Mouse (Mus musculus) frontal cortex, postnatal 25 days (tissue): ENCODE measurements around the gene Fez2.

Experiments used
- DNase-seq, 2 experiments: peaks; one replicate each; pipeline ENCODE4 v3.0.0; 2022; ENCODE audit warnings: low spot score in 2 of 2

Gene Fez2

DNA sequence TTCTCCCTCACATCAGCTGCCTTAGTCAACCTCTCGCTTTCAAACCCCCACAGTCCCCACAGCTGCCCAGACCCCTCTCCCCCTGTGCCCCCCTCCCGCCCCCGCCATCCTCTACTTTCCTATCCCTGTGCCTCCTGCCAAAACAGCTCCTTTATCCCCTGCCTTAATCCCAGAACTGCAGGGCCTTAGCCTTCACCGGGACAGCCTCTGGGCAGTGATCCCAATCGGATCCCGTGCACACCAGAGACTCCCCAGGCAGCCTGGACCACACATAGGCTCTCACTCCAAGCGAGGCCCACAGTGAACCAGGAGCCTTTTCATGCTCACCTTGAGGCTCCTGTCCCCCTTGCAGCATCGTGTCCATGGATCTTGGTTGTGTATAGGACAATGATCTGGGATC is 49.5 kb downstream of the Fez2 start:
- DNase-seq, result no peak

DNA sequence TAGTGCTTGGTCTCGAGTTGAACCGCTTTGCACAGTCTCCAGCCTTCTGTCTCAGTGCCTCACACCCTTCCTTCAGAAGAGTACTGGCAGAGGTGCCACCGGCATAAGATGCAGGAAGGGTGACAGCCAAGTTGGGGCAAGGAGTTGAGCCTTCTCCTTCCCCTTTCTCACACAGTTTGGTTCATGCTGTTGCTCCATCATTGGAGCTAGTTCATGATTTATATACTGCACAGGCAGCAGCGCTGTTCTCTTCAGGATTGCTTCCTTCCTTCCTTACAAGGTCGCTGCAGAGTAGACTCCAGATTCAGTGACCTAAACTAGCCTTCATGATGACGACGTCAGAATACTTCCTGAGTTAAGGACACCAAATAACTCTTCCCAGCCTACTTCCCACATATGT is 51.9 kb downstream of the Fez2 start:
- DNase-seq, result no peak

DNA sequence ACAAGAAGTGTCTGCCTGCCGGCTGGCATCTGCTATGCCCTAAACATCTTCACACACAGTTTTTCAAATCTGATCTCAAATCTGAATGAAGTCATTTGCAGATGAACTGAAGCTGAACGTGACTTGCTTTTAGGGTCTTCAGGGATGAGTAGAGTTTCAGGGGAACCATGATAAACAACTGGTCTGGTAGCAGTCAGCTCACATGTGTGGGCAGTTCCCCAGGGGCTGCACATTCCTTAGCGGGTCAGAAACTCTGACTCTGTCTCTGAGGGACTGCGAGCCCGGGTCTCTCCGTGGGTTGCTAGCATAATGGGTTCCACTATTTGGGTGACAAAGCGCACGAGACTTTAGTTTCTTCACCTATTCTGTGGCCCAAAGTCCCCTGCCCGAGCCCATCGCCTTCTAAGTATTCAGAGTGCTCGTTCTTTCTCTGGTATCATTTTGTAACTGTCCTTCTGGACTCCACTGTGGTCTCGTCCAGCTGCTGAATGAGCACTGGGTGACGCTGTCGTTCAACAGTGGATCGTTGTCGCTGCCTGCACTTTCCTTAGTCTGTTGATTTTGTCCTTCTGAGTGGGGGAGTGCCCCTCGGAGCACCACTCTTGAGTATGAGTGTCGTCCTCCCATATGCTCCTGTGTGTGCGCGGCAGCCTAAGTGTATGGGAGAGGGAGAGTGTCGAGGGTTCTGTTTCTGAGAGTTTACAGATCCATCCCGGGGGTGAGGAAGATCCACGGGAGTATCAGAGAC is 53.2 kb downstream of the Fez2 start:
- no peak for DNase-seq

DNA sequence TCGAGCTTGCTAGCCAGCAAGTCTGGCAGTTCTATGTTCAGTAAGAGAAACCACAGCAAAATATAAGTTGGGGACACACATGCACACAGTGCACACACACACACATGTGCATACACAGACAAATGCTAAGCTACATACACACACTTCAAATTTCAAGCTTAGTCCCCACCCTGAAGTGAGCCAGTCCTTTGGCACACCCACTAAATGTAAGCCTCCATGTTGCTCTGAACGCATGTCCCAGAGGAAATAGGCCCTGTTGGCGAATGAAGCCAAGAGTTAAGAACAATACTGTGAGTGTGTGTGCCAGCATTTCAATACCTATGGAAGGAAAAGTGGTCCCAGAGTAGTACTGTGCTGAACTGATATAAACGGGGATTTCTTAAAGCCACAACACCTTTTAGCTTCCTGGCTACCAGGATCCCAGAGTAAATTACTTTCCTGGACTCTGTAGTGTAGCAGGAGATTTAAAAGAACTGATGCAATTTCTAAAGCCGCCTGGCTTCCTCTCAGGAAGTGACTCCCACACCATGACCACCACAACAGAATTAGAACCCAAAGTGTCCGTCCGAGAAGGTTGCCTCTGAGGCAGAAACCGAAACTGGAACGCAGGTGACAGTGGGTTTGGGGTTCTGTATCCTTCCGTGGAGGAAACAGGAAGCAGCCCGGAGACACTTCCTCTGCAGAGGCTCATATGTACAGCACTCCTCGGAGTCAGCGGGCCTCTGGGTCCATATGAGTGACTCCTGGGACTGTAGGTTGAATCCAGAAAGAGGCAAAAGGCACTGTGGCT is 55.8 kb downstream of the Fez2 start:
- DNase-seq, result no peak

DNA sequence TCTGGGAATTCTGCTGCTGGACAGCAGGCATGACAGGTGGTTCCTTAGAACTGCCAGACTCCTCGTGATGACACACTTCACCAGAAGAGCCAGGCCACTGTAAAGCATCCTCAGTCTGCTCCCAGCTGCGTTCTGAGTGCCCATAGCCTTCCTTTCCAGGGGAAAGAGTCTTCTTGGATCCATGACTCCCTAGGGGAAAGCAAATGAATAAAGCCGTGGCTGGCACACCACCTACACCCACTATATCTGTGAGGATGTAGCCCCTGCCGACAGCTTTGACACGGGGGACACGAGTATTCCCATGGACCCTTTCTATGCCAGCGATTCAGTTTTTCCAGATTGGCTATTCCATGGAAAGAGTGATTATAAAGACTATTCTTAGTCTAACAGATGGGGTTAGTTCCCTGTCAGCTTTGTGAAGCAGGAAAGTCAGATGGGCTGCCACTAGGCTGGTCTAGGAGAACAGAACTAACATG is 59.7 kb downstream of the Fez2 start:
- no peak for DNase-seq

DNA sequence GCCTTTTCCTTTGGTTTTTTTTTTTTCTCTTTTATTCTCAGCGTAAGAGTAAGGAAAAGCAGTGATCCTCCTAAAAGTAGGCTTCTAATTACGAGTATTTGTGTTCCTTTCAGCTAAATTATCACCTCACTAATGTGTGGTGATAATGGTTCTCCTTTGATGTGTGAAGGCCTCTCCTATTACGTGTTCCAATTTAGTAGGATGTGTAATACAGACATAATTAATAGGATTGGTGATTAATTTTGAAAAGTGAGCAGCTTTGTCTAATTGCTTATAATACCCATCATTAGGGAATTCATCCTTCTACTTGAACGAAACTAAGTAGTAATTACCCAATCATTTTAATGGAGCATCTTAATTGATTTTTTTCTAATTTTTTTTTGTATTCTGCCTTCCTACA is 60.2 kb downstream of the Fez2 start:
- no peak for DNase-seq

DNA sequence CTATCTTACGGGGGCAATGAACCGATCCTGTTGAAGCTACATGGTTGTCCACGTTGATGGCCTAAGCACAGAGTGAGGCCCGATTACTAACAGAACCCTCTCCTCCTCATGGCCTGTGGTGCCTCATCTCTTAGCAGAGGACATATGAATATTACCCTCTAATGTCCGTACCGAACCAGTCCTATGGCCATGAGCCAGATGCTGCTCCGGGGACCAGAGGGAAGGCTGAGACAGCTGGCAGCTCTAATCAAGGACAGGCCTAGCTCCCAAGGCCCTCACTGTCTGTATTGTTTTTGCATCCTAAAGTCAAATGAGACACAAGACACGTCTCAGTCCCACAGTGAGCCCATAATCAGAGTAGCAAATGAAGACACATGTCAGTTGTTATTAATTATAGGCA is 62.3 kb downstream of the Fez2 start:
- DNase-seq, result no peak

DNA sequence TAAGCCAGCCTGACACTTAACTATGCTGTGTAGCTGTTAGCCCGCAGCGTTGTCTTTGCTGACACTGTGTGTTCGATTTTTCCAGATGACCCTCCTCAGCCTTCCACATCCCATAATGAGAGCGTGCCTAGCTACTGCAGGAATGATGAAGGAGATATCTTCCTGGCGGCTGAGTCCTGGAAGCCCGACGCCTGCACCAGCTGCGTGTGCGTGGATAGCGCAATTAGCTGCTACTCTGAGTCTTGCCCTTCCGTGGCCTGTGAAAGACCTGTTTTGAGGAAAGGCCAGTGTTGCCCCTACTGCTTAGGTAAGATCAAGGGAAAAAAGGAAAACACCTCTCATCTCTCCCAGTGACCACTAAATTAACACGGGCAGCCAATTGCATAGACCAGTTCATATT is 63.1 kb downstream of the Fez2 start:
- DNase-seq, result no peak

DNA sequence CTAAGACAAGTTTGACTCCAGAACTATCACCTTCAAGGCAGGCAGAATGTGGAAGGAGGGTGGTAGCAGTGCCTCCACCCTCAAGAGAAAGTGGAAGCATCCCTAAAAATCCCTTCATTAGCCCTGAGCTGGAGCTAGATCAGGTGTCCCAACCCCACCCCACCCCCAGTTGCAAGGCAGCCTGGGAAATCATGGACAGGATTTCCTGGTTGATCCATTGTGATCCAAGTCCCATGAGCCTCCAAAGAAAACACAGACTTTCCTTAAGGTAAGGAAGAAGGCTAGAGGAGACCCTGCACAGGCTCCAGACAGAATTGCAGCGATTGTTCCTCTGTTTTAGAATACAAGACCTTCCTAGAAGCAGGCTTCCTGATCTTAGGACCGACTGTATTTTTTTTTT is 63.5 kb downstream of the Fez2 start:
- DNase-seq, result no peak

DNA sequence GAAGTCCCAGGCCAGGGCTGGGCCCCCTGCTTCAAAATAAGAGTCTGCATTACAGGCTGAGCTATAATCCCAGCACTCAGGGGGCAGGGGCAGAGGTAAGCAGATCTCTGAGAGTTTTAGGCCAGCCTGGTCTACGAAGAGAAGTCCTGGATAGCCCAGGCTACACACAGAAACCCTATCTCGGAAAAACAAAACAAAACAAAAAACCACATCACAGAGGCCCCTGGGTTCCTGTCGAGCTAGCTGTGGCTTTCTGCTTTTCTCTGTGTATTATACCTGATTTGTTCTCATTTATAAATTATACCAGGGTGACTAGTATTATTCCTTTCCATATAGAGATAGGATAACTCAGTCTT is 65.5 kb downstream of the Fez2 start:
- DNase-seq, result no peak

DNA sequence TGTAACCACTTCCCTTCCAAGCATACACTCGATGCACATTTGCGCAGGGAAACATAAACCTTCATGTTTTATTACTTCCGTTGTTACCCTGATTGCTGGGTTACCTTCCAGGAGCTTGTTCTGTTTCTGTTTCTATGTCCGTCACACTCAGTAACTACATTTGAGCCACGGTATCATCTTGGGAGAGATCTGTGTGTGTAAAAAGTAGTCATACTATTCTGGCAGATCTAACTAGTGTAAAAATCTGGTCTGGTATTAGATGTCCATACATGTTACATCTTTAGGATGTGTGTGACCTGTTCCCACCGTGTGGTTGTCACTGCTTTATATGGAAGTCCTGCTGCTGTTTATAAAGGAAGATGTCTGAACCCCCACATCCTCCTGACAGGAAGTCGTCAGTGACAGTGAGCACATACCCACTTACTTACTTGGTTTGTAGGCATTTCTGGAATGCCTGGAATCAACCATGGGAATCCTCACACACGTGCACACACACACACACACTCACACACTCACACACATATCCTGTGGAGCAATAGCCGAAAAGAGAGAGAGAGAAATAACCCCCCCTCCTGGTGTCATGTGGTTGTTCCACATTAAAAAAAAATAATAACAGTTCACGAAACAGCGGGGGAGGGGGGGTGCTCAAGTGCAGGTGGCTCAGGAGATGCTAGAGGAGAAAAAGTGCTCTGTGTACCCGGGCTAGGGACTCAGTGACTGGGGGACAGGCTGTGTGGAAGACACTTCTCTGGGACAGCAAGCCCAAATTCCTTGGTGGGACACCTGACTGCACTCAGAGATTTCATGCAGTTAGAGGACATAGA is 66.1 kb downstream of the Fez2 start:
- no peak for DNase-seq

DNA sequence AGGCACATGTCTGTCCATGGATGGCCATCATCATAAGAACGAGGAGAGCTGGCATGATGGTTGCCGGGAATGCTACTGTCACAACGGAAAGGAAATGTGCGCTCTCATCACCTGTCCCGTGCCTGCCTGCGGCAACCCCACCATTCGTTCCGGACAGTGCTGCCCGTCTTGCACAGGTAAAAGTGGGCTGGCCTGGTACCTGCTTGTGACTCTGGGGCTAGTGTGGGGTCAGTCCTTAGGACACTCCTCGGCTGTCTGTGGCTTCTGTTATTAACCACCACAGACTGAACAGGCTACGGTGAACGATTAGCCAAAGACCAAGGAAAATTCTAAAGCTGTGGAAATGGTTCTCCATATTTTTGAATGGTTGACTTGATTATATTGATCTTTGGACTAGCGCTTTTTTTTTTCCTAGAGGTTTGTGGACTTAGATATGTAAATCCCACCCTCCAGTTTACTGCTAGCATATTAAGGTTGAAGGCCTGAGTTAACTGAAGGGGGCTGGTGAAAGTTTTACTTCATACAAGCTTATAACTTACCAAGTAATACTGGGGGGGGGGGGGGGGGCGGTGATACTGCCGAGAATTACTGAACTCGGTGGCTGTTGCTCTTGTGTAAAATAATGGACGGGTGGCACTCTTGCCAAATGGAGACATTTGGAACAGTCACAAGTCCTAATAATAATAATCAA is 70.7 kb downstream of the Fez2 start:
- DNase-seq, result no peak

DNA sequence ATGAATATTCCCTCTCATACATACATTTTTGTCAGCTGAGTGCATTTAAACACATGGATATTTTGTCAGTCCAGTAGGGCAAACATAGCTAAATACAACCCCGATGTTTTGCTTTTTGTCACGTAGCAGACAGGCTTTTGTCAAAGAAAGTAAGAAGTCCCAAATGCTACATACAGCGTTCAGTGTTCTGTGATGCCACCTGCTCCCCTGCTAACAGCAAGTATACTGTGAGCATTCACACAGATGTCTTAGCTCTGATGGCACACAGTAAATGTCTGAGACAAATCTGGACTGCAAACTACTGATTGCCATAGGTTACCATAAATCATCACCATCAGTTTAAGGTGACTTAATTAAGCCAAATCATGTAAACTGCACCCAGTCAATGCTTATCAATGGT is 74.3 kb downstream of the Fez2 start:
- DNase-seq, result no peak

DNA sequence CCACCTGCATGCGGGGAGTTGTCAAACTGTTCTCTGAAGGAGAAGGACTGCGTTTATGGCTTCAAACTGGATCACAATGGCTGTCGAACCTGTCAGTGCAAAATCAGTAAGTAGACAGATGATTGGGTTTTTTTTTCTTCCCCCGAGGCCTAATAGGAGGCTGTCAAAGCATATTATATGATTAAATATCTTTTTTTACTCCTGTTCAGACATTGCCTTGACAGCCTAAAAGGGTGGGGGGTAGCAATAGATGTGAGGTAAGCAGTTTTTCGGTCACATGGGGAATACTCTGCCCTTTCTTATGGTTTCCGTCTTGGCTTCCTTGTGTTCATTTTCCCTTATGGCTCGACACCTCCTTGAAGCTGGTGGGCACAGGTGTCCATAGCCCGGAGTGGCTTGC is 82.7 kb downstream of the Fez2 start:
- no peak for DNase-seq

DNA sequence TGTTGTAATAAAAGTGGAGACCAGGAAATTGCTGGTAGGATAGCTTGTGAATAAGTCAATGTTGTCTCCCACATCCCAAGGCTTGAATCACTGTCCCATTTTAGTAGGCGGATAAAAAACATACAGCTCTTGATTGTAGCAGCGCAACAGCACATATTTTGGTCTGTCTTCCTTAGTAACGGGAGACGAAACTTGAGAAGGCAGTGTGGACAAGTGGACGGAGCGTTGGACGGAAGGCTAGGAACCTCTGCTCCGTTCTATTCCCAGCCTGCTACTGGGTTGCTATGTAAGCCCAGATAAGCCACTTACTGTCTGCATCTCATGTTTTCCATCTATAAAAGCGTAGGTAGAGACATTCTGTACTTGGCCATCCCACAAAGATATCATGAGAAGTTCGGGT is 84.7 kb downstream of the Fez2 start:
- DNase-seq, result no peak

DNA sequence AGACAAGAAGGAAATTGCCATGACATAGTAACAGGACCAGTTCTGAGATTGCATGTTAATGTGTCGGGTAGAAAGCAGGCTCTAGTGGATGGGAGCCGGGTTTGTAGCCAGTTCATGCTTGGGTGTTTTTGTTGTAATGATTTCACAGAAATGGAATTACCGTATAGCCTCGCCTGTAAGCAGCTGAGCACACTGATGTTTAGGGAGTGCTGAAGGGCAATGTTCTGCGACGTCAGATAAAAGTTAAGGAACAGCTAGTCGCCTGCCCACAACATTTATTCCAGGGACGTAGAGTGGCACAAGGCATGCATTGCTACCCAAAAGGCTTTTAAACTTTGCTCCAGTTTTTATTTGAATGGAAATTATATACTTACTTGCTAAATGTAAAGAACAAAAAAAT is 86.5 kb downstream of the Fez2 start:
- no peak for DNase-seq

DNA sequence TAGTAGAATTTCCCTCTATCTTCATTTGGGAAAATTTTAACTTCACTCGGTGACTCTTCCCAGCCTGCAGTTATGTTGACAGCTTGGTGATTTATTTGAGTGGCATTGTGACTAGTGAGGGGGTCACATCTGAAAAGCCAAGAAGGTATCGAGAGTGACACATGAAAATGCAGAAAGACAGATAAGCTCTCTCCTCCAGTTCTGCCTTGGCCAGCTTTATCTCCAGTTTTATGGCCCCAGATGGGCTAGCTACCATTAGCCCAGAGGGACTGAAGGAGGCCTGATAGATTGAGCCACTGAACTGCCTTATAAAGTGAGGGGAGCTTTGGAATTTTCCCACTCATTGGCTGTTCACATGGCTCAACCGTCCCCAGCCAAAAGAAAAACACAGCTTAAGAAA is 89.7 kb downstream of the Fez2 start:
- DNase-seq, result no peak

DNA sequence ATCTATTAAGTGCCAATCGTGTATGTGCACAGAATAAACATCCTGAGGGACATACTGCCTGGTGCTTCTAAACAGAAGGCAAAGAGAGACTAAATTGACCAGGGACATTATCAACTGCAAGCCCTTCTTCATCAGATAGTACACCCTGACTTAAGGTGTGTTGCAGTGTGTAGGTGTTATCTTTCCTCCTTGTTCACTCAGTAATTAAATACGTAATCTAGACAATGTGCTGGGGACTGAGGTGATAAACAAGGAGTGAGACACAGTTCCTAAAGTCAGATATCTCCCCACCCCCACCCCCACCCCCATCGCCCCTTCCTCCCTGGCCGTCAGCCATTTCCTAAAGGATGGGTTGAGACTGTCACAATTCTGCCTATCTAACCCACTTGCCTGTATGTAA is 90.8 kb downstream of the Fez2 start:
- DNase-seq, result no peak

DNA sequence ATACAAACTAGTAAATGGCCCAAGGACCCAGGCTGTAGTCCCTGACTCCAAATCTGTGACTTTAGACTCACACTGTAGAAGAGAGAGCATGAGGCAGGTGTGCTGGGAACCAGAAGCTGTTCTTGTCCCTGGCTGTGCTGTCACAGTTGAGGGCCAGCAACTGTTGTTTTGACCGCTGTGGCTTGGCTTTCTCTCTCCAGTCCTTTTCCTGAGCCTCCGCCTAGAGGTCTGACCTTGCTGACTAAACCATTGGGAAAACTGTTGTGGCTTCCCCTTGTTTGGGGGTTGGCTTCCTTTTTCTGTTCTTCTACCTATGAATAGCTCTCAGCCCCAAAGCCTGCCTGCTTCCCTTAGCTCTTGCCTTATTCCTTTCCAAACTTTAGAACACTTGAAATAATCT is 91.6 kb downstream of the Fez2 start:
- DNase-seq, result no peak

DNA sequence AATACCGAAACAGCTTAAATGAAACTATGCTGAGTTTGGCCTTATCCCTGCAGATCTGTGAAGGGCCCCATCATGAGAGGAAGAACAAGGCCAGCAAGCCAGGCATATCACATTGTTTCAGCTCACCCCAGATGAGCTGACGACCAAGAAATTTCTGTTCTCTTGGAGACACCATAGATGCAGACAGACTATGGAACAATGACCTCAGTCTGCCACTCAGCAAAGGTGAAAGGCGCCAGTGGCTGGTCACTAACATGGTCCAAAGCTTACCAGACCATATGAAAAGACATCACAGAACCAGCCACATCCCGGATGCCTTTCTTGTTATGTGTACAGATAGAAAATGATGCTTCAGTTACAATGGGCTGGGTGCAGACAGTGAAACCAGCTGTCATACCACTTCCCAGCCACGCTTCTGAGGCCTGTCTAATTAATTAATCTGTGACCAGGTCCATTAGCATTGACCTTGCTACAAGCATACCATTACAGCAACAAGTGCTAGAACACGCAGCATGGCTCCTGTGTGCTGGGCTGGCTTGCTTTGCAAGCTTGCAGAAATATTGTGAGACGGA is 92.1 kb downstream of the Fez2 start:
- DNase-seq, result no peak
